Mouse (Mus musculus) mesoderm, embryonic 11.5 days (tissue): ENCODE measurements around the gene Map1lc3a.
A peak's percentile ranks its signal among the peaks of the same experiment; 100 is the strongest.

Source experiments
- DNase-seq: peaks from one replicate; pipeline ENCODE4 v3.0.0-alpha.2; 2012; ENCODE audit warnings: low read depth, low spot score

Gene Map1lc3a

GRCm38 (mm10) chr2:155276195-155276594, at the start of gene Map1lc3a:
Gene Map1lc3a (plus strand): TSS chr2:155276297.
- peak; percentile 99 for DNase-seq

DNA sequence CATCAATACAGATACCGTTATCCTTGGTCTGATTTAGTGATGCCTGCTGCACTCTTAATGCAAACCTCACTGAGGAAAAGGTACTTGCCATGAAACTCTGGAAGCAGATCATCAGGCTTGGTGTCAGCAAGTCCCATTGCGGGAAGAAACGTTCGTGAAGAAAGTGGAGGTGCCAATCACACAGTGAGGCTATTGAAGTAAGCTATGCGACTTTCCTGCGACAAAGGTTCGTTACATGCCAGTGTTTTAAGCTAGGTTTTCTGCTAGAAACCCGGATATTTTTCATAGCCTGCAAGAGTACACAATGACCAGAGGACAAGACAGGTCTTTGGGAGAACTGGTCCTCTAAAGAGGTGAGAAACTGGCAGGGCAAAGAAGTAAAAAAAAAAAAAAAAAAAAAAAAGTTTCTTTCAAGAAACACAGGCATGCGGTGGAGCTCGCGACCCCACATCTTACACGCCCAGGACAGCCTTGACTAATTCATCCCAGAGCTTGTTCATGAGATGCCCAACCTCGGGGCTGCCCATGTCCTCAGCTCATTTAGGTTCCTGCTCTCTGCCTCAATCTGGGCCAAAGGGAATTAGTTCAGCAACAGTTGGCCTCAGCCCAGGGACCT, 40.2 kb upstream of the Map1lc3a start:
- no peak for DNase-seq

- peak; percentile 98 for DNase-seq
These were observed 39.6 kb upstream of the Map1lc3a start, which contains the start of gene Dynlrb1 for GRCm38 (mm10) chr2:155236362-155236992. Gene Dynlrb1 (plus strand): TSS chr2:155236533.

DNA sequence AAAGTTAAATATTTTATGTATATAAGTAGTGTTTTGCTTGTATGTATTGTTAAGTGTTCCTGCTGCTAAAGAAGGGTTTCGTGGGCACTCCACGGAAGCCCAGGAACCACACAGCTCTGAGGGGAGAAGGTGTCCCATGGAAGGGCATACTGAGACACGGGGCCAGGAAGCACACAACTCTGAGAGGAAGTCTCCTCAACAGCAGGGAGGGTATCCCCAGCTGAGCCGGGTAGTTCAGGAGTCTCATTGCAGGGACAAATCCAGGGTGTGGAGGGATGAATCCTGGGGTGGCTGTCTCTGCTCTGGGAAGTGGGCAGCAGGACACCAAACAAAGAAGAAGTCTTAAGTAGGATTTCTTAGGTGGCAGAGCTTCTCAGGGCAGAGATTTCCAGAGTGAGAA, 38.8 kb upstream of the Map1lc3a start:
- DNase-seq, result no peak

GRCm38 (mm10) chr2:155240915-155241314, 35.2 kb upstream of the Map1lc3a start:
- DNase-seq, result no peak

DNA sequence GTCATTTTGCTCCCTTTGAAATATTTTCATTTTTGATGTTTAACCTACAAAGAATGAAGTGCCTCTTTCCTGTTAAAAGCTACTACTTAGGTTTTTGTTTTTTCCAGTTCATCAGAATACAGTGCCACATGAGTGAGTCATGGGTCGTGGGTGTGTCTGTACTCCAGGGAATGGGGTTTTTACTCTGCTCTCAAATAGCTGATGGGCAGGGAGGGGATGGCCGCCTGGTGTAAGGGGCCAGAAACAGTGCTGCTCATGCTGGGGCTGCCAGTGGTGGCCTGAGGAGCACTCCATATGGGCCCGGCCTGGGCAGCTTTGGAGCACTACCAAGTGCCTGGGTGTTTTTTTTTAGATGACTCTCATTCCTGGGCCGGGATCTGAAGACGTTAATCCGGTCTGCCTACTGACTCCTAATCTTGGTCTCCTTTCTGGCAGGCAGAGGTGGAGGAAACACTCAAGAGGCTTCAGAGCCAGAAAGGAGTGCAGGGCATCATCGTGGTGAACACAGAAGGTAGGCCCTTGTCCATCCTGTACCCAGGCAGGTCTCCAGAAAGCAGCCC, 33.7 kb upstream of the Map1lc3a start:
- no peak for DNase-seq

- no peak for DNase-seq
These were observed 29.9 kb upstream of the Map1lc3a start for GRCm38 (mm10) chr2:155246231-155246630.

DNA sequence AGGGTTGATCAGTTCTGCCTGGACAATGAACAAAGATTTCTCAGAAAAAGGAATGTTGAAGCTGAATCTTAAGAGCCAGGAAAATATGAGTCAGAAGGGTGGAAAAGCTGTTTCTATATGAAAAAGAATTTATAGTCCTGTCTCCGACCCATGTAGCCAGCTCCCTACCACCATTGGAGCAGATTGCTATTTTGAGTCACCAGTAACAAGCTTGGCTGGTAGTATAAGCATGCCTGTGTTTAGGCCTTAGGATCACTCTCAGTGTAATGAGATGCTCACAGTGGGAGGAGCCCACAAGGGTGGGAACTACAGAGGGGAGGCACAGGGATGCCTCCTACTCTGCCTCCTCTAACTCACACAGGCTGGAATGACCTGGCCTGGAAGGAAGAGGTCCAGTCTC, 27.9 kb upstream of the Map1lc3a start:
- DNase-seq, result no peak

GRCm38 (mm10) chr2:155248718-155249117, 27.4 kb upstream of the Map1lc3a start:
- DNase-seq, result no peak

- DNase-seq, result no peak
These were observed 26.5 kb upstream of the Map1lc3a start for GRCm38 (mm10) chr2:155249588-155249987.

- DNase-seq, result no peak
These were observed 10.6 kb upstream of the Map1lc3a start for GRCm38 (mm10) chr2:155265526-155265925.

GRCm38 (mm10) chr2:155266896-155267295, 9.2 kb upstream of the Map1lc3a start:
- DNase-seq, result no peak

- peak; percentile 20 for DNase-seq
These were observed 4.1 kb upstream of the Map1lc3a start for GRCm38 (mm10) chr2:155271957-155272356.

GRCm38 (mm10) chr2:155272396-155273170, 3.5 kb upstream of the Map1lc3a start:
- no peak for DNase-seq

GRCm38 (mm10) chr2:155273603-155274002, 2.5 kb upstream of the Map1lc3a start:
- DNase-seq, result no peak

DNA sequence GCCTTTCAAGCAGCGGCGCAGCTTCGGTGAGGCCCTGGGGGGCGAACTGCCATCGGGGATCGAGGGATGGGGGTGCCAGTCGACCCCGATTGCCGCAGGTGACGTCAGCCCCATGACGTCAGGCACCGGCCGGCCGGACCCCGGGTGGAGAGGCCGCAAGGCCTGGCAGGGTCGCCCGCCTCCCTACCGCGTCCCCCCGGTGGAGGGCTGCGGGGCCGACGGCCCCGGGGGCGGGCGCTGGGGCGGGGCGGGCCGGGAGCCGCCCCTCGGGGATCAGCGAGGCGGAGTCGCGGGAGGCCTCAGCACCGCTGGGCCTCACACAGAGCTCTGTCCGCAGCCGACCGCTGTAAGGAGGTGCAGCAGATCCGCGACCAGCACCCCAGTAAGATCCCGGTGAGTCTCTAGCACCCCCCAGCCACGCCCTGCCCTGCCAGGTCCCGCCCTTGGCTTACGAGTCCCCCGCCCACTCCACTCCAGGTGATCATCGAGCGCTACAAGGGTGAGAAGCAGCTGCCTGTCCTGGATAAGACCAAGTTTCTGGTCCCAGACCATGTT, 601 bp downstream of the Map1lc3a start:
- DNase-seq, result peak; percentile 71

DNA sequence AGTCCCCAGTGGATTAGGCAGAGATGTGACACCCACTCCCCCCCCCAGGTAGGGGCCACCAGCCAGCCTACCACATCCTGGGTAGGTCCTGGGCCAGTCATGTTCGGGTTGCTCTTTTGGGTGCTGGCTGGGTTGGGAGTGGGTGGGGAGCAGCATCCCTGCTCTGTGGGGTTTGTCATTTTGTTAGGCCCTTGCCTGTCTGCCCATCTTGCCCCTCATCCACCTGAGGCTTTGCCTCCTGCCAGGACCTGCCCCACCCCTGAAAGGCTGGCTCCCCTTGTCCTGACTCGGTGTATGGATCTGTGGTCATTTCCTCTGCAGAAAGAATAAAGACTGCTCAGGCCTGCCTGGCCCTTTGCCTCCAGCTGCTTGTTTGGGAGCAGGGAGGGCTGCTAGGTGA, 1.6 kb downstream of the Map1lc3a start:
- no peak for DNase-seq

- DNase-seq, result no peak
These were observed 2.3 kb downstream of the Map1lc3a start for GRCm38 (mm10) chr2:155278361-155278760.

DNA sequence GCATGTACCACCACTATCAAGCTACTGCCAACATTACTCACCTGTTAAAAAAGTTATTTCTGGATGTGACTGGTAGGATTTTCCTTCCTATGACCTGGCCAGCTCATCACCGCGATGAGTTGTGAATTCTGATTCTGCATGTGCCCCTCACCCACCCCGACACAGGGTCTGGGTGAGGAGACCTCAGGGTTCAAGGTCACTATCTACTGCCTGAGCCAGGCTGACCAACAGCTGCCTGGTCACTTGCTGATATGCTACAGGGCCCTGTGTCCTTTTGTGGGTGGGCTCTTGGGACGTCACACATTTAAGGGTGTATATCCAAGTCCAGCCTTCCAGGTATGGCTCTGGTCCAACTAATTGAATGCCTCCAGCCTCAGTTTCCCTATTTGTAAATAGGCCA, 3.1 kb downstream of the Map1lc3a start:
- no peak for DNase-seq

DNA sequence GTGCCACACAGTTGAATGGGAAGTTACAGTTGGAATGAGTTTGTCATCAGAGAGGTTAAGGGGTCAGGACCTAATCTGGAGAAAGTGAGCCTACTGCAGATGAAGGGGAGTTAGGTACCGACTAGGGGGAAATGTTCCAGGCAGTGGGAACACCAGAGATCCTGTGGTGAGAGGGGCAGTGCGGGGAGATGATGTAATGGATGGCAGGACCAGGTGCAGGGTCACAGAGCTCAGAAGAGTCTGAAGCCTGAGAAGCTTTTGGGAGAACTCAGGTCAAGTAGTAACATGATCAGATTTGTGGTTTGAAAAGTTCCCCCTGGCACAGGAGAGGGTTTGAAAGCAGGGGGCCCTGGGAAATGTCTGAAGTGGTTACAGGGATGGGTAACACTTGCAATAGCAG, 4.0 kb downstream of the Map1lc3a start:
- no peak for DNase-seq

GRCm38 (mm10) chr2:155283793-155284192, 7.7 kb downstream of the Map1lc3a start:
- DNase-seq, result no peak

- no peak for DNase-seq
These were observed 8.6 kb downstream of the Map1lc3a start for GRCm38 (mm10) chr2:155284647-155285046.
